In the genomic region with DNA sequence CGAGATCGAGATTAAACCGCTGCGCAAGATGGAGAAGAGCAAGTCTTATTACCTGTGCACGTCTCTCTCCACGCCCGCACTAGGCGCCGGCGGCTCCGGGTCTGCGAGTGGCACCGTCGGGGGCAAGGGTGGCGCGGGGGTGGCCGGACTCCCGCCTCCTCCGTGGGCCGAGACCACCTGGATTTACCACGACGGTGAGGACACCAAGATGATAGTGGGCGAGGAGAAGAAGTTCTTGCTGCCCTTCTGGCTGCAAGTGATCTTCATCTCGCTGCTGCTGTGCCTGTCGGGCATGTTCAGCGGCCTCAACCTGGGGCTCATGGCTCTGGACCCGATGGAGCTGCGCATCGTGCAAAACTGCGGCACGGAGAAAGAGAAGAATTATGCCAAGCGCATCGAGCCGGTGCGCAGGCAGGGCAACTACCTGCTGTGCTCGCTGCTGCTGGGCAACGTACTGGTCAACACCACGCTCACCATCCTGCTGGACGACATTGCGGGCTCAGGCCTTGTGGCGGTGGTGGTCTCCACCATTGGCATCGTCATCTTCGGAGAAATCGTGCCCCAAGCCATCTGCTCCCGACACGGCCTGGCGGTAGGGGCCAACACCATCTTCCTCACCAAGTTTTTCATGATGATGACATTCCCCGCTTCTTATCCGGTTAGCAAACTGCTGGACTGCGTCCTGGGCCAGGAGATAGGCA, we compare ENCODE assay signal across 8 mouse cellular contexts. TPM values are rescaled to one million over a fixed set of nuclear protein-coding genes. Genes with fewer than 3 reads are reported as not detected.
DNase-seq lines count a peak whose midpoint lies in the region; ATAC-seq lines count a peak whose summit lies in the region.

No protein-coding gene starts in this region.

- intact Hi-C loops in left cerebral cortex, postnatal 4 days (cut with DNase I), result loop anchor here (10.0 kb wide), 1 partner anchor 222 kb away; no protein-coding TSS in a partner anchor

- peak; percentile 33 to 43 for DNase-seq in frontal cortex, adult 2 months (ENCODE audit: extremely low spot score in 1 of 2, low spot score in 1 of 2)
- DNase-seq in cerebellum, adult 11-12 months, result peak; percentile 70
- DNase-seq in intestine, embryonic 14.5 days (ENCODE audit: low spot score), result peak; percentile 79
- peak; percentile 42 for DNase-seq in left cerebral cortex, postnatal 4 days
- DNase-seq in splenic B cell, adult 2 months (ENCODE audit: low read depth, low spot score), result peak; percentile 32

- peak overlapping the region; percentile 88 for H3K4me2 ChIP-seq in forebrain, embryonic 16.5 days (ENCODE audit: low read length)
- H3K4me2 ChIP-seq in intestine, embryonic 14.5 days (ENCODE audit: low read length), result peak overlapping the region; percentile 86
- peak overlapping the region; percentile 95 for H3K4me2 ChIP-seq in midbrain, embryonic 16.5 days (ENCODE audit: low read length)

- peaks cover 27% of the 10 kb centered on the region for H3K4me1 ChIP-seq in forebrain, embryonic 16.5 days (replicated peaks; ENCODE audit: control insufficient read depth, insufficient read depth, low read length)
- H3K4me1 ChIP-seq in intestine, embryonic 14.5 days (replicated peaks; ENCODE audit: control insufficient read depth, insufficient read depth, low read length), result peaks cover 9% of the 10 kb centered on the region
- peaks cover 31% of the 10 kb centered on the region for H3K4me1 ChIP-seq in midbrain, embryonic 16.5 days (ENCODE audit: control insufficient read depth, insufficient read depth, low read length)

- H3K4me3 ChIP-seq in forebrain, embryonic 16.5 days (replicated peaks; ENCODE audit: low read length), result peak overlapping the region; percentile 81
- H3K4me3 ChIP-seq in intestine, embryonic 14.5 days (ENCODE audit: low read depth, low read length), result peak overlapping the region; percentile 96
- H3K4me3 ChIP-seq in midbrain, embryonic 16.5 days (ENCODE audit: low read depth, low read length), result peak overlapping the region; percentile 86

- peak overlapping the region; percentile 81 for H3K9ac ChIP-seq in forebrain, embryonic 16.5 days (replicated peaks; ENCODE audit: low read depth, low read length)
- H3K9ac ChIP-seq in intestine, embryonic 14.5 days (ENCODE audit: low read length), result peak overlapping the region; percentile 63
- peak overlapping the region; percentile 85 for H3K9ac ChIP-seq in midbrain, embryonic 16.5 days (ENCODE audit: low read depth, low read length)

- WGBS in forebrain, embryonic 16.5 days, result under 1% methylated on average over 49 of the region's 50 CpGs
- WGBS in intestine, embryonic 14.5 days, result under 1% methylated on average over 50 of the region's 50 CpGs
- WGBS in midbrain, embryonic 16.5 days, result under 1% methylated on average over 50 of the region's 50 CpGs

- peaks cover 16% of the 10 kb centered on the region for H3K27me3 ChIP-seq in forebrain, embryonic 16.5 days (replicated peaks; ENCODE audit: control insufficient read depth, insufficient read depth, low read length)
- H3K27me3 ChIP-seq in intestine, embryonic 14.5 days (replicated peaks; ENCODE audit: control insufficient read depth, insufficient read depth, low read length), result peaks cover 22% of the 10 kb centered on the region; the same call in 1 of the 2 replicates
- peaks cover 2% of the 10 kb centered on the region; the same call in 1 of the 2 replicates for H3K27me3 ChIP-seq in midbrain, embryonic 16.5 days (ENCODE audit: control insufficient read depth, insufficient read depth, low read depth, low read length)
- H3K27me3 ChIP-seq in splenic B cell, adult 2 months (ENCODE audit: control insufficient read depth, insufficient read depth, low read length, poor library complexity, severe bottlenecking), result 0 out of 2 replicates have a peak, but pooled peaks cover 2% of the 10 kb centered on the region

- H3K36me3 ChIP-seq in forebrain, embryonic 16.5 days (ENCODE audit: control insufficient read depth, insufficient read depth), result no peaks in the 10 kb centered on the region
- H3K36me3 ChIP-seq in intestine, embryonic 14.5 days (ENCODE audit: control insufficient read depth, insufficient read depth, low read length), result no peaks in the 10 kb centered on the region
- no peaks in the 10 kb centered on the region for H3K36me3 ChIP-seq in midbrain, embryonic 16.5 days (ENCODE audit: control insufficient read depth, insufficient read depth, low read length)
- H3K36me3 ChIP-seq in splenic B cell, adult 2 months (ENCODE audit: control insufficient read depth, insufficient read depth, low read length, poor library complexity, severe bottlenecking), result no peaks in the 10 kb centered on the region

- H3K9me3 ChIP-seq in forebrain, embryonic 16.5 days (ENCODE audit: control insufficient read depth, low read length), result no peaks in the 10 kb centered on the region
- H3K9me3 ChIP-seq in intestine, embryonic 14.5 days (ENCODE audit: control insufficient read depth, low read length), result no peaks in the 10 kb centered on the region
- H3K9me3 ChIP-seq in midbrain, embryonic 16.5 days (replicated peaks; ENCODE audit: control insufficient read depth, low read length, poor library complexity, severe bottlenecking), result no peaks in the 10 kb centered on the region

- no peak for ATAC-seq in frontal cortex, adult (ENCODE audit: low TSS enrichment)
- no peak for ATAC-seq in forebrain, embryonic 16.5 days
- ATAC-seq in intestine, embryonic 14.5 days (replicated peaks; ENCODE audit: low FRiP score, low TSS enrichment, low read depth), result no peak
- peak; percentile 0; the same call in 1 of the 2 replicates for ATAC-seq in midbrain, embryonic 16.5 days

- H3K27ac ChIP-seq in forebrain, embryonic 16.5 days (ENCODE audit: low read length), result no peak overlapping the region
- H3K27ac ChIP-seq in intestine, embryonic 14.5 days (ENCODE audit: low read depth), result no peak overlapping the region
- peak overlapping the region; percentile 96 for H3K27ac ChIP-seq in midbrain, embryonic 16.5 days (ENCODE audit: low read length)

RNA-seq across cellular contexts. Expression of a gene that starts 1.0 kb away (rescaled TPM):
- polyA plus RNA-seq in frontal cortex, adult 2 months (2012; rRNA removed), result 26.8 and 30.6 TPM in 2 replicates
- 2.9 and 3.8 TPM in 2 replicates for polyA plus RNA-seq in forebrain, embryonic 16.5 days (2015; fragmentation: Nextera tagmentation; extraction: Ambion mirVana)
- 1.9 and 2.2 TPM in 2 replicates for polyA plus RNA-seq in intestine, embryonic 14.5 days (2014; fragmentation: Nextera tagmentation; extraction: Ambion mirVana)
- total RNA-seq in left cerebral cortex, postnatal 4 days (2021), result 10 to 100 TPM; 17.2 to 18.6 TPM
- polyA plus RNA-seq in midbrain, embryonic 16.5 days (2015; fragmentation: Nextera tagmentation; extraction: Ambion mirVana), result 6.8 and 7.0 TPM in 2 replicates

RNA-seq across cellular contexts. Expression of a gene that starts 55.2 kb away (rescaled TPM):
- polyA plus RNA-seq in frontal cortex, adult 2 months (2012; rRNA removed), result 21.6 and 22.6 TPM in 2 replicates
- 17.4 and 18.5 TPM in 2 replicates for polyA plus RNA-seq in forebrain, embryonic 16.5 days (2015; fragmentation: Nextera tagmentation; extraction: Ambion mirVana)
- 45.6 and 50.6 TPM in 2 replicates for polyA plus RNA-seq in intestine, embryonic 14.5 days (2014; fragmentation: Nextera tagmentation; extraction: Ambion mirVana)
- 10 to 100 TPM; 17.1 to 19.9 TPM for total RNA-seq in left cerebral cortex, postnatal 4 days (2021)
- polyA plus RNA-seq in midbrain, embryonic 16.5 days (2015; fragmentation: Nextera tagmentation; extraction: Ambion mirVana), result 35.6 and 38.1 TPM in 2 replicates
